Mouse (Mus musculus) heart, embryonic 13.5 days (tissue): Measurements from ENCODE around the gene Olfr91. TPM values are rescaled to one million over a fixed set of nuclear protein-coding genes. Genes with fewer than 3 reads are reported as not detected.

Experiments used
- ATAC-seq: fragments of 200-750 bp; cut with Nextera tagmentation; 2 replicates; pipeline ENCODE4 v1.8.0; 2017; ENCODE audit warnings: moderate TSS enrichment; ENCODE audit not compliant: insufficient number of reproducible peaks, low FRiP score, low TSS enrichment; ENCODE audit errors: extremely low read depth
- H3K27ac ChIP-seq: fragments of 300-500 bp; sonication (generic); replicated peaks from 2 replicates; pipeline ENCODE4 v1.5.1; 2015; ENCODE audit warnings: moderate library complexity, mild to moderate bottlenecking, inconsistent platforms
- H3K27me3 ChIP-seq: fragments of 300-500 bp; sonication (generic); replicated peaks from 2 replicates; pipeline ENCODE4 v1.6.1; 2015; ENCODE audit warnings: mild to moderate bottlenecking, inconsistent platforms
- H3K36me3 ChIP-seq: fragments of 300-500 bp; sonication (generic); 2 replicates; pipeline ENCODE4 v1.6.1; 2015; ENCODE audit warnings: mild to moderate bottlenecking, inconsistent platforms
- H3K4me1 ChIP-seq: fragments of 300-500 bp; sonication (generic); 2 replicates; pipeline ENCODE4 v1.6.1; 2015; ENCODE audit warnings: inconsistent platforms
- H3K4me2 ChIP-seq: fragments of 300-500 bp; sonication (generic); 2 replicates; pipeline ENCODE4 v1.6.1; 2015; ENCODE audit warnings: inconsistent platforms, mild to moderate bottlenecking, moderate library complexity
- H3K4me3 ChIP-seq: fragments of 300-500 bp; sonication (generic); 2 replicates; pipeline ENCODE4 v1.5.1; 2015; ENCODE audit warnings: moderate library complexity, mild to moderate bottlenecking, inconsistent platforms
- H3K9ac ChIP-seq: fragments of 300-500 bp; sonication (generic); 2 replicates; pipeline ENCODE4 v1.6.1; 2015; ENCODE audit warnings: inconsistent platforms, mild to moderate bottlenecking, moderate library complexity
- H3K9me3 ChIP-seq: fragments of 300-500 bp; sonication (generic); 2 replicates; pipeline ENCODE4 v1.6.1; 2016; ENCODE audit warnings: inconsistent platforms
- WGBS: fragments of 180-500 bp; shearing (Covaris S2); methylation state at CpG from one replicate; pipeline ENCODE4 v1.1.7; 2015; ENCODE audit warnings: mixed read lengths; 5-methylcytosine and 5-hydroxymethylcytosine counted together
- polyA plus RNA-seq: library from polyadenylated mRNA; unstranded; fragments of >200 nt; fragmentation: Nextera tagmentation; extraction: Ambion mirVana; gene quantifications from 2 replicates; pipeline ENCODE4 v1.2.1, GENCODE M21; 2015

Gene Olfr91
- polyA plus RNA-seq, 1 experiment from 2014 or later, result not detected

GRCm38 (mm10) chr17:37061435-37061834 lies 36.6 kb downstream of the Olfr91 start:
- no peak overlapping the region for H3K4me2 ChIP-seq
- H3K36me3 ChIP-seq, result peaks cover 92% of the 10 kb centered on the region

GRCm38 (mm10) chr17:37056957-37057356 lies 41.1 kb downstream of the Olfr91 start:
- H3K27ac ChIP-seq, result no peak overlapping the region
- 0 out of 2 replicates have a peak, but pooled peaks cover under 1% of the 10 kb centered on the region for H3K4me1 ChIP-seq
- H3K36me3 ChIP-seq, result peaks cover 77% of the 10 kb centered on the region
- whole genome bisulfite sequencing, result 86% methylated on average over 6 of the region's 6 CpGs
- H3K9ac ChIP-seq, result no peak overlapping the region
- H3K9me3 ChIP-seq, result no peaks in the 10 kb centered on the region
- no peaks in the 10 kb centered on the region for H3K27me3 ChIP-seq
- no peak for ATAC-seq
- H3K4me3 ChIP-seq, result no peak overlapping the region
- H3K4me2 ChIP-seq, result no peak overlapping the region

More at GRCm38 (mm10) chr17:37061435-37061834, 36.6 kb downstream of the Olfr91 start:
- no peak for ATAC-seq
- no peak overlapping the region for H3K9ac ChIP-seq
- H3K4me3 ChIP-seq, result no peak overlapping the region
- WGBS, result 84% methylated on average over 3 of the region's 3 CpGs
- no peaks in the 10 kb centered on the region for H3K4me1 ChIP-seq
- H3K27me3 ChIP-seq, result no peaks in the 10 kb centered on the region
- H3K27ac ChIP-seq, result no peak overlapping the region
- H3K9me3 ChIP-seq, result no peaks in the 10 kb centered on the region

- Histone ChIP-seq H3K4me2 (no peak overlapping the region; the same call in 1 of the 2 replicates), H3K27me3 (peaks cover 19% of the 10 kb centered on the region), H3K9ac (no peak overlapping the region), H3K36me3 (peaks cover 32% of the 10 kb centered on the region), H3K9me3 (no peaks in the 10 kb centered on the region), H3K4me3 (no peak overlapping the region), H3K4me1 (peaks cover 31% of the 10 kb centered on the region), H3K27ac (no peak overlapping the region)
- no peak for ATAC-seq
- 55% methylated on average over 4 of the region's 4 CpGs for WGBS
Observed at GRCm38 (mm10) chr17:37051745-37052144, 46.3 kb downstream of the Olfr91 start.

GRCm38 (mm10) chr17:37050876-37051275 lies 47.2 kb downstream of the Olfr91 start:
- Histone ChIP-seq H3K4me3 (peak overlapping the region; percentile 67), H3K4me2 (peak overlapping the region; percentile 96), H3K9me3 (no peaks in the 10 kb centered on the region), H3K27ac (no peak overlapping the region), H3K27me3 (peaks cover 19% of the 10 kb centered on the region), H3K9ac (peak overlapping the region; percentile 85), H3K36me3 (peaks cover 23% of the 10 kb centered on the region), H3K4me1 (peaks cover 34% of the 10 kb centered on the region)
- no peak for ATAC-seq
- WGBS, result 6% methylated on average over 27 of the region's 27 CpGs

GRCm38 (mm10) chr17:37050399-37050798 lies 47.7 kb downstream of the Olfr91 start:
- Histone ChIP-seq H3K27me3 (peaks cover 19% of the 10 kb centered on the region), H3K9ac (peak overlapping the region; percentile 85), H3K36me3 (peaks cover 18% of the 10 kb centered on the region), H3K4me2 (peak overlapping the region; percentile 96), H3K9me3 (no peaks in the 10 kb centered on the region), H3K4me1 (peaks cover 35% of the 10 kb centered on the region), H3K27ac (0 out of 2 replicates have a peak overlapping the region, but pooled peaks have one; percentile 32), H3K4me3 (peak overlapping the region; percentile 67)
- ATAC-seq, result peak; percentile 28; the same call in 1 of the 2 replicates
- WGBS, result 2% methylated on average over 22 of the region's 22 CpGs

- H3K36me3 ChIP-seq, result peaks cover 13% of the 10 kb centered on the region
- H3K9ac ChIP-seq, result peak overlapping the region; percentile 85
Observed at GRCm38 (mm10) chr17:37049570-37050310, 48.3 kb downstream of the Olfr91 start.

GRCm38 (mm10) chr17:37048383-37048782 lies 49.7 kb downstream of the Olfr91 start:
- 0 out of 2 replicates have a peak, but pooled peaks cover 3% of the 10 kb centered on the region for H3K36me3 ChIP-seq
- no peak for ATAC-seq
- no peak overlapping the region for H3K9ac ChIP-seq

More at GRCm38 (mm10) chr17:37049570-37050310, 48.3 kb downstream of the Olfr91 start:
- Histone ChIP-seq H3K4me1 (peaks cover 38% of the 10 kb centered on the region), H3K27ac (0 out of 2 replicates have a peak overlapping the region, but pooled peaks have one; percentile 32), H3K9me3 (no peaks in the 10 kb centered on the region), H3K4me2 (peak overlapping the region; percentile 96), H3K27me3 (peaks cover 19% of the 10 kb centered on the region), H3K4me3 (peak overlapping the region; percentile 67)
- 6% methylated on average over 39 of the region's 39 CpGs for WGBS
- ATAC-seq, result no peak

GRCm38 (mm10) chr17:37047981-37048380 lies 50.1 kb downstream of the Olfr91 start:
- Histone ChIP-seq H3K4me2 (no peak overlapping the region), H3K9ac (no peak overlapping the region), H3K4me3 (no peak overlapping the region), H3K36me3 (0 out of 2 replicates have a peak, but pooled peaks cover 3% of the 10 kb centered on the region), H3K27me3 (peaks cover 19% of the 10 kb centered on the region), H3K4me1 (peaks cover 38% of the 10 kb centered on the region), H3K27ac (no peak overlapping the region), H3K9me3 (no peaks in the 10 kb centered on the region)
- 24% methylated on average over 3 of the region's 3 CpGs for WGBS
- ATAC-seq, result no peak

More at GRCm38 (mm10) chr17:37048383-37048782, 49.7 kb downstream of the Olfr91 start:
- WGBS, result 57% methylated on average over 7 of the region's 7 CpGs
- no peak overlapping the region for H3K4me2 ChIP-seq
- no peak overlapping the region for H3K27ac ChIP-seq
- H3K4me1 ChIP-seq, result peaks cover 38% of the 10 kb centered on the region
- peaks cover 19% of the 10 kb centered on the region for H3K27me3 ChIP-seq
- H3K9me3 ChIP-seq, result no peaks in the 10 kb centered on the region
- no peak overlapping the region for H3K4me3 ChIP-seq

GRCm38 (mm10) chr17:37047332-37047976 lies 50.6 kb downstream of the Olfr91 start:
- H3K4me3 ChIP-seq, result peak overlapping the region; percentile 87
- 29% methylated on average over 19 of the region's 19 CpGs for WGBS
- H3K27me3 ChIP-seq, result peaks cover 19% of the 10 kb centered on the region

GRCm38 (mm10) chr17:37046312-37047112 lies 51.6 kb downstream of the Olfr91 start:
- H3K9ac ChIP-seq, result peak overlapping the region; percentile 93
- H3K4me1 ChIP-seq, result peaks cover 34% of the 10 kb centered on the region
- ATAC-seq, result peak; percentile 48; the same call in 1 of the 2 replicates
- peaks cover 19% of the 10 kb centered on the region for H3K27me3 ChIP-seq
- no peaks in the 10 kb centered on the region for H3K9me3 ChIP-seq
- H3K4me2 ChIP-seq, result peak overlapping the region; percentile 97
- WGBS, result under 1% methylated on average over 54 of the region's 58 CpGs
- peak overlapping the region; percentile 87 for H3K4me3 ChIP-seq
- H3K27ac ChIP-seq, result peak overlapping the region; percentile 75
- H3K36me3 ChIP-seq, result no peaks in the 10 kb centered on the region

More at GRCm38 (mm10) chr17:37047332-37047976, 50.6 kb downstream of the Olfr91 start:
- peaks cover 38% of the 10 kb centered on the region for H3K4me1 ChIP-seq
- H3K9ac ChIP-seq, result peak overlapping the region; percentile 93; the same call in 1 of the 2 replicates
- no peak overlapping the region for H3K27ac ChIP-seq
- H3K36me3 ChIP-seq, result 0 out of 2 replicates have a peak, but pooled peaks cover under 1% of the 10 kb centered on the region
- ATAC-seq, result no peak
- H3K9me3 ChIP-seq, result no peaks in the 10 kb centered on the region
- H3K4me2 ChIP-seq, result peak overlapping the region; percentile 97
